Mouse (Mus musculus): Measurements from ENCODE around the gene Pinlyp.

GRCm38 (mm10) chr7:24561450-24561849, 15.5 kb upstream of the Pinlyp start:
- TF ChIP-seq TAL1 (IDR thresholded peaks at IDR 0.05; ENCODE audit: low read length) (no peak), GATA1 (IDR thresholded peaks at IDR 0.05; ENCODE audit: low read length) (no peak)
